Mouse (Mus musculus): ENCODE data around the gene Msl3.

- TF ChIP-seq CTCF (IDR thresholded peaks at IDR 0.05; ENCODE audit: insufficient read depth, low read length) (no peak), POLR2A (IDR thresholded peaks at IDR 0.05; ENCODE audit: borderline replicate concordance, extremely low read depth, low read depth, low read length) (no peak)
These were observed 30.2 kb downstream of the Msl3 start for GRCm38 (mm10) chrX:168643451-168643850.
